Mouse (Mus musculus) bone marrow, adult 2 months (tissue): ENCODE data around the gene Chga. TPM values are rescaled to one million over a fixed set of nuclear protein-coding genes. Genes with fewer than 3 reads are reported as not detected.

Experiments
- H3K27ac ChIP-seq: fragments of 200-500 bp; 2 replicates; pipeline ENCODE4 v1.5.1; 2012; ENCODE audit warnings: low read depth, mild to moderate bottlenecking, control low read depth, inconsistent platforms, low read length; ENCODE audit not compliant: control insufficient read depth, poor library complexity, insufficient read depth
- H3K4me1 ChIP-seq: fragments of 200-500 bp; 2 replicates; pipeline ENCODE4 v1.6.1; 2011; ENCODE audit warnings: low read length; ENCODE audit not compliant: control insufficient read depth, insufficient read depth
- H3K4me3 ChIP-seq: fragments of 200-500 bp; replicated peaks from 2 replicates; pipeline ENCODE3; 2011; ENCODE audit warnings: mild to moderate bottlenecking, low read depth, low read length, control low read depth; ENCODE audit not compliant: control insufficient read depth
- CTCF ChIP-seq: fragments of 200-500 bp; IDR thresholded peaks from 2 replicates; pipeline ENCODE4 v1.5.1; 2011; ENCODE audit warnings: low read length, control low read depth; ENCODE audit not compliant: control insufficient read depth, insufficient read depth
- POLR2A ChIP-seq: fragments of 200-500 bp; IDR thresholded peaks from 2 replicates; pipeline ENCODE4 v1.6.1; 2011; ENCODE audit warnings: low read depth, mild to moderate bottlenecking, control low read depth, low read length, borderline replicate concordance; ENCODE audit not compliant: control insufficient read depth
- WGBS: fragments of 180-500 bp; shearing (Covaris S2); methylation state at CpG from one replicate; pipeline ENCODE4 v1.1.7; 2018; 5-methylcytosine and 5-hydroxymethylcytosine counted together
- polyA plus RNA-seq: library from polyadenylated mRNA; stranded (reverse); fragments of >200 nt; gene quantifications from 2 replicates; pipeline ENCODE4 v1.2.4, GENCODE M21; 2011; ENCODE audit warnings: low replicate concordance; ENCODE audit not compliant: missing spikeins, insufficient read depth, insufficient read length

Gene Chga
- polyA plus RNA-seq, 1 experiment: 1.3 TPM

DNA sequence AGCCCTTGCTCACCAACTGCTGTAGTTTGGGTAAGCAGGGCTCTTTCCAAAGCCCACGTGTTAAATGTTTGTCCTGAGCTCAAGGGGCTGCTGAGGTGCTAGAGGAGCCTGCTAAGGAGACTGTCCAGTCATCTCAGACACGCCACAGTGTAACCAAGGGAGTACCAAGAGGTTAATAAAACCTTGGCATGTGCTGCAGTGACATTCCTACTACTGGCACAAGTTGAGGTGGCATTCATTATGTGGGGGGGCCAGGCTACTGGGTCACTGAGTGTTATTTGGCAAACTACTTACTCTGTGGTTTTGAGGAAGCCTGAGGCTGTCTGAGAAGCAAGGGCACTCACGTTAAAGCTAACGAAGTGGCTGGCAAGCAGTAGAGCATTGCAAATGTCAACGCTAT, 16.0 kb downstream of the Chga start:
- no peaks in the 10 kb centered on the region for H3K4me1 ChIP-seq
- WGBS: 33% methylated on average over 5 of the region's 5 CpGs
- H3K4me3 ChIP-seq: no peak overlapping the region
- no peak overlapping the region for H3K27ac ChIP-seq
- TF ChIP-seq POLR2A: no peak
- no peak for TF ChIP-seq CTCF

DNA sequence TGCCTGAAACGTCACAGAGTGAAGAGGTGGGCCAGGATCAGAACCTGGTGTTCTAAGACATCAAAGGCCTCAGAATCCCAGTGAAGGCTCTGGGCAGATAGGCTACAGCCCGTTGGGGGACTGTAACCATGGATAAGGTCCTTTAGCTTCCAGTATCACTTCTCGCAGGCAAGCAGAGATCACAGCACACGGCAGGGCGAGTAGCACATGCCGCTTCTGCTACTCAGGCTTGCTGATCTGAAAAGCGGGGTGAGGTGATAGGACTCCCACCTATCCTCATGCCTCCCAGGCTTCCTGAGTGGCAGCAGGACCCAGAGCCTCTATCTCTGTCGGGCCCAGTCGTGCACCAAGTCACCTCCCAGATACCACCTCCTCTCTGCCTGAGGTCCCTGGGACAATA, 16.9 kb downstream of the Chga start:
- 82% methylated on average over 9 of the region's 9 CpGs for WGBS

DNA sequence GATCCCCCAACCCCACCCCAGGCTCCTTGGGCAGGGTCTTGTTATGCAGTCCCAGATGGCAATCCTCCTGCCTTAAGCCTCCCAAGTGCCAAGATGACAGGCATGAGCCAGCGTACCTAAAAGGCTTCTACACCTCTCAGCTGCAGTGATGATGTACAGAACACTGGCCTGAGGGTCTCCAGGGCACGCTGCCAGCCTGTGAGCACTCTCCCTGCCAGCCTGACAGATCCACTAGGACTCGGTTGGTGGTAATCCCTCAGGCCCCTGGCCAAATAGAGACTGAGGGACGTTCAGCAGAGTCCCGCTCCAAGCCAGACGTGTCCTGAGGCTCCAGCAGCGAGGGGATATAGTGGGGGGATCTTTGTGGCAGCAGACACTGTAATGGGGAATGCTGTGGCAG, 18.3 kb downstream of the Chga start:
- Histone ChIP-seq H3K4me1 (no peaks in the 10 kb centered on the region), H3K4me3 (no peak overlapping the region), H3K27ac (no peak overlapping the region)
- WGBS: 87% methylated on average over 7 of the region's 7 CpGs
- TF ChIP-seq POLR2A (no peak), CTCF (no peak)

More for the DNA sequence above, 16.9 kb downstream of the Chga start:
- Histone ChIP-seq H3K27ac (no peak overlapping the region), H3K4me3 (no peak overlapping the region), H3K4me1 (no peaks in the 10 kb centered on the region)
- TF ChIP-seq CTCF (no peak), POLR2A (no peak)

DNA sequence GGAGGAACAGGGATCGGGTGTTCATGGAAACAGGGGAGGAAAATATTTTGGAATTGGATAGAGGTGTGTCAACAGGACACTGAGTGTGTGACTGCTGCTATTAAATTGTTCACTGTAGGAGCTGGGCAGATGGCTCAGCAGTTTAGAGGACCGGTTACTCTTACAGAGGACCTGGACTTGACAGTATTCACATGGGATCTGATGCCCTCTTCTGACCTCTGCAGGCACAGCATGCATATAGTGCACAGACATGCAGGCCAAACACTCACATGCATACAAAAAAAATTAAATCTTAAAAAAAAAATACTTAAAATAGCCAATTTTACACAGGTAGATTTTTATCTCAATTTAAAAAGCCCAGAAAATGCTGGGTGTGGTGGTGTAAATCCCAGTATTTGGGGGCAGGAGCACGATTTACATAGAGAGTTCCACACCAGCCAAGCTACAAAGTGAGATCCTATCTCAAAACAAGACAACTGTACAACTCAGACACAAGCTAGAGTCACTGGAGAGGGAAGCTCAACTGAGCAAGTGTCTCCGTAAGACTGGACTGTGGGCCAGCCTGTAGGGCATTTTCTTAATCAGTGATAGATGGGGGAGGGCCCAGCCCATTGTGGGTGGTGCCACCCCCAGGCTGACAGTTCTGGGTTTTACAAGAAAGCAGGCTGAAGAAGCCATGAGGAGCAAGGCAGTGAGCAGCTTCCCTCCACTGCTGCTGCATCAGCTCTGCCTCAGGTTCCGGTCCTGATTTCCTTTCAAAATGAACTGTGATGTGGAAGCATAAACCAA, 21.0 kb downstream of the Chga start:
- no peaks in the 10 kb centered on the region for H3K4me1 ChIP-seq
- 78% methylated on average over 5 of the region's 5 CpGs for WGBS
- TF ChIP-seq CTCF (no peak), POLR2A (no peak)
- no peak overlapping the region for H3K4me3 ChIP-seq
- no peak overlapping the region for H3K27ac ChIP-seq

DNA sequence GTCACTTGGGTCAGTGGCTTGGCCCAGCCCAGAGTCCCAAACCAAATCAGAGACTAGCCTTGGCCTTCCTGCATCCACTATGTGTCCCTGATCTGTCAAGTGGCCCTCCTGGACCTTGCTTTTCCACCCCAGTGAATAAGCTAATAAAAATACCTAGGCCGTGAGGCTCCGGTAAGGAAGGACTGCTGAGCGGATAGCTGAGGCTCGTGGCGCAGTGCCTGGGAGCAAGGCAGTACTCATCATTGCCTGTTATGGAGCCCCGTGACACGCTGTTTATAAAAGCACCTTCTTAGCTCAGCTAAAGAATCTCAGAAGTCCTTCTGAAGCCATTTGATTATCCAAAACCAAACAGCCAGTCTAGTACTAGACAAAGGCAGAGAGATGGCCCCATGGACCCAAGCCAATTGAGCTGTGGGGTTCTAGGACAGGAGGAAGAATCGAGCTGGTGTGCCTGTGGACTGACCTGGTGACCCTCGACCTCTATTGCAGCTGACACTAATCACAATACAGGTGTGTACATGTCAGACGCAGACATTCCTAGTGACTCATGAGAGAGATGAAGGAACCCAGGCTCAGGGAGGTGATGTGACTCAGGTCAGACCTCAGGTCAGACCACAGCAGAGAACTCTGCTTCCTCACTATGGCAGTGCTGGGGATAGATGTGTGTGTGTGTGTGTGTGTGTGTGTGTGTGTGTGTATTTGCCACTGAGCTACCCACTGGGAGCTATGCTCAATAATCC, 22.1 kb downstream of the Chga start:
- H3K4me3 ChIP-seq: no peak overlapping the region
- no peaks in the 10 kb centered on the region for H3K4me1 ChIP-seq
- 86% methylated on average over 10 of the region's 10 CpGs for WGBS
- no peak overlapping the region for H3K27ac ChIP-seq
- TF ChIP-seq CTCF (no peak), POLR2A (no peak)

DNA sequence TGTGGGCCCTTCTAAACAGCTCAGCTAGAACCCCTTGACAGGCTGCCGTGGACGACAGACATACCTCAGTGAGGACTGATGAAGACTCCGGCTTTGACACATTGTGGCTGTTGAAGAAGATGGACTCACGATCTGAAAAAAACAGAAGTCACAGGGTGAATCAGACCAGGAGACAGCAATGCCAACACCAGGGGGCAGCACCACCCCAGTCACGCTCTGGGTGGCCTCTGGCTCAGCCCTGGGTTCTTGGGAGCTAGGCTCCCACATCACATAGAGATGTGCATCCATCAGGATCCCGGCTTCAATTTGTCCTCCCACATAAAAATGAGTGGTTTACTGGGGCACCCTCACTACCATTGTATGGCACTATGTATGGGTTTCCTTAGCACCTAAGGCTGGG, 24.3 kb downstream of the Chga start:
- 49% methylated on average over 6 of the region's 6 CpGs for WGBS
- Histone ChIP-seq H3K27ac (no peak overlapping the region), H3K4me3 (no peak overlapping the region), H3K4me1 (no peaks in the 10 kb centered on the region)
- TF ChIP-seq CTCF: peak; percentile 87
- no peak for TF ChIP-seq POLR2A

DNA sequence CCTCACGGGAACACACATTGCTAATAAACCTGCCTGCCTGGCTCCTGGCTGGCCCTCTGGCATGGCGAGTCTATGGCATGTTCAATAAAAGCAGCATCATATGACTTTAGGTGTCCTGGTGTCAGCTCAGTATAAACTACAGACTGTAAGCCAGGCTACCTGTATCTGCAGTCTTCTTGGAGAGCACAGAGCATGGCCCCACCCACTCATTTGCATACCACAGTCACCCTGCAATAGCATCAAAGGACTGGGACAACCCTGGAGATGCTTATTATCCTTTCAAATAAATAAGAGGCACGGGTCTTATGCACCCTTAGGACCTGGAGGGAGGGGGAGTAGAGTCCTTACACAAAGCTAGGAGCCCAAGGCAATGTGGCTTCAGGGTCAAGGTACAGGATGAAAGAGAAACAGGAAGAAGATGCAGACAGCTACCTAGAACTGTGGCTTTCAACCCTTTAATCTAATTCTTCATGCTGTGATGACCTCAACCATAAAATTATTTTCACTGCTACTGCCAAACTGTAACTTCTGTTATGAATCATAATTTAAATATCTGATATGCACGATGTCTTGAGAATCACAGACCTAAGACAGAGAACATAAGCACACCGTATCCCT, 26.9 kb downstream of the Chga start:
- no peak for TF ChIP-seq CTCF
- TF ChIP-seq POLR2A: no peak
- 68% methylated on average over 5 of the region's 5 CpGs for WGBS
- Histone ChIP-seq H3K27ac (no peak overlapping the region), H3K4me1 (no peaks in the 10 kb centered on the region), H3K4me3 (no peak overlapping the region)

DNA sequence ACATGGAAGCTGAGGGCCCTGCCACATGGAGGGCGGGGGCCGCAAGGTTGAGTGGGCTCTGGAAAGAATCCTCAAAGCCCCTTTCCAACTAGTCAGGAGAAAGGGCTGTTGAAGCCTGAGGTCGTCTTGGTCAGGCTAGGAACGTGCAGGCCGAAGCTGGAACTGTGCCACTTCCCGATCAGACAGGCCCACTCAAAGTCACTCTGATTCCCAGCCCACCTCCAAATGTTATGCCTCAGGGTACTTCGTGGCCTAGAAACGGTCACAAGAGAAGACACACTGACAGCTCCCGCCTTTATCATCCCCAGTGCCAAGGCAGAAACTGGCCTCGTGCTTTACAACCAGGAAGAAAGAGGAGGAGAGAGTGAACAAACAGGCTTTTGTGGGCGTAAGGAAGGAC, 27.7 kb downstream of the Chga start:
- TF ChIP-seq POLR2A: no peak
- no peak for TF ChIP-seq CTCF
- 84% methylated on average over 11 of the region's 11 CpGs for WGBS
- H3K4me1 ChIP-seq: no peaks in the 10 kb centered on the region
- no peak overlapping the region for H3K4me3 ChIP-seq
- H3K27ac ChIP-seq: no peak overlapping the region
